Mouse (Mus musculus) natural killer cell, adult 2 months (primary cell): ENCODE results near the gene Vdr.

Source experiments
- DNase-seq, 2 experiments: peaks; one replicate each; pipeline ENCODE4 v3.0.0; 2022; ENCODE audit warnings: low spot score in 2 of 2

Gene Vdr

DNA sequence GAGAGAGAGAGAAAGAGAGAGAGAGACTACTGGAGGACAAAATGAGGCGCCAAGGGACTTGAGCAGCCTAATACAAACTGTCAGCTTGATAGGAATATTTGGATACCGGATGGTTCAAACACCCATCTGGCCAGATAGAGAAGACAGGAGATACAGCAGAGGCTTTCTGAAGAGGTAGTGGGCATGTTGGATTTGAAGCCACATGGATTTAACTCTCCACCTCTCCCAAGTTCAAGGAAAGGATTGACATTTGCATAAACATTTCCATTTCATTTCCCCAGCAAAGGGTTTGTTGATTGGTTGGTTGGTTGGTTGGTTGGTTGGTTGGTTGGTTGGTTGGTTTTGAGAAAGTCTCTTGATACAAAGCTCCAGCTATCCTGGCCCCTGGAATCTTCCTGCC is 62.6 kb downstream of the Vdr start:
- no peak for DNase-seq

DNA sequence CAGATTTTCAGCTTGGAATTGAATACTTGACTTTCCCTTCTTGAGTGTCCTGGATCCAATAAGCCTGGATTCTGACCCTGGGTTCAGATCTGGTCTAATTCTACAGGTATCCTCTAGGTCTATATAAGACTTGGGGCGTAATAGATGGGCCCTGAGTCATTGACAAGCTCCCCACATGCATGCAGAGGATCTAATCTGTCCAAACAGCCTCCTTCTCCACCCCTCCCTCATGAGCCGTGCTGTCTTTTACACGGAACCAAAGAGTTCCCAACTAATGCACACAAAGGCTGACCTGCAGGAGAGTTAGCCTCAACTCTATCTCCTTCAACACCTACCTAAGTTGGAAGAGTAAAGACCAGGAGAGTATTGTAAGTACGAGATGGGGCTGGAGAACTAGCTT is 63.1 kb downstream of the Vdr start:
- DNase-seq: no peak

- DNase-seq: no peak
Observed at GRCm38 (mm10) chr15:97846121-97846882, 64.1 kb downstream of the Vdr start.

DNA sequence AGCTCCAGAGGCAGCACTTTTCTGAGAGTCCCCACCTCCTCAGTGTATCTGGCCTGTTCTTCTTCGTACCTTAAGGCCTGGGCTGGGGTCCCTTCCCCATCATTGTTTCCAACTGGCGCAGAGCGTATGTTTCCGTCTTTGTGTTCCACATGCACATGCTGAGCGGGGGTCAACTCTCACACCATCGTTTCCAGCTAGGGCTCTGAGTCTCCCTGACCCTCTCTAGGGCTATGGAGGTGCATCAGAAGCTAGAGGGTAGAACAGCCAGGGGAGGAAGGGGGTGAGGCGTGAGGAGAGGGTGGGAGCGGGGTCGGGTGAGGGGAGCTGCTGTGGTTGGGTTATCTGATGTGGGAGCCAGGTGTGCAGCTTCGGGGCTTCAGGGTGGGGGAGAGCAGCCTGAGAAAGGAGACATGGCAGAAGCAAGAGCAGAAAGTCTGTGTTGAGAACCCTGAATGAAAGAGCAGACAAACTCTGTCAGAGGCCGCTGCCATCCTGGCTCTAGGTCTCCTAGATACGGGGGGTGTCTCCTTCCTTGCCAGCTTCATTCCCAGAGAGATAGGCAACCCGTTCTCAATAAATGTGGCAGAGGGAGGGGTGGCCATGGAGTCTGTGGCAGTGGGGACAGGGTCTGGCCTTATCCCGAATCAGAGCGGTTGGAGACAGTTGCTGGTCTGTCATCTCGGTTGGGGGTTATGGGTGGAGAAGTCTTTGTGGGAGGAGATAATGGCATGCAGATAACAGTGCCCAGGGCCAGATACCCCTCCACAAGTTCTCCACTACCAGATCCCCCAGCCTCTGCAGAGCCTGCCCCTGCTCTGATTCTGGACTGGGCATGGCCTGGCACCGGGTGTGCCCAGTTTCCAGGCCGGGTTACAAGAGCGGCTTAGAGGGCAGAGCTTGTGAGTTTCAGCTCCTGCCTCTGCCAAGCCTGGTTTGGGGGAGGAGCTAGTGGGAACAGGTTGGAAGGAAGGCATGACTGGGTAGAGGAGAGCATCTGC is 66.1 kb downstream of the Vdr start, which contains the start of gene Hdac7:
Hdac7 (minus strand) TSS at position 466 of the 998 bp plus-strand sequence.
- no peak for DNase-seq

DNA sequence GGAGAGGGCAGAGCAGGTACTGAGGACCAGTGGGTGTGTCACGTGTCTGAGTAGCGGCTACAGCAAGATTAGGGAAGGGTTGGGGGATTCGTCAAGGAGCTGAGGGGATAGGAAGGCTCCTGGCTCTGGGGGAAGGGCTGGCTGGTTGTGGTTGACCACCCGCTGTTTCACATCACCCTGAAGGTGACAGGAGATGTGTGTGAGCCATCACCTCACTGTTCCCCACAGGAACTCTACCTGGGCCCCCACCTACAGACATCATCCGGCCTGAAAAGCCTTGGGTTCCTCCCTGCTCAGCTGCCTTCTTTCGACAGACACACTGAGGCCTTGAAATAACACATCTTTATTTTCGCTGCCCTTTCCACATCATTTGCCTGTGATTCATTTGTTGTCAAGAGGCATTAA is 67.2 kb downstream of the Vdr start:
- DNase-seq: no peak

GRCm38 (mm10) chr15:97842058-97842457 is 68.4 kb downstream of the Vdr start:
- DNase-seq: no peak

GRCm38 (mm10) chr15:97841383-97841782 is 69.0 kb downstream of the Vdr start:
- no peak for DNase-seq

GRCm38 (mm10) chr15:97840781-97841180 is 69.6 kb downstream of the Vdr start:
- no peak for DNase-seq

DNA sequence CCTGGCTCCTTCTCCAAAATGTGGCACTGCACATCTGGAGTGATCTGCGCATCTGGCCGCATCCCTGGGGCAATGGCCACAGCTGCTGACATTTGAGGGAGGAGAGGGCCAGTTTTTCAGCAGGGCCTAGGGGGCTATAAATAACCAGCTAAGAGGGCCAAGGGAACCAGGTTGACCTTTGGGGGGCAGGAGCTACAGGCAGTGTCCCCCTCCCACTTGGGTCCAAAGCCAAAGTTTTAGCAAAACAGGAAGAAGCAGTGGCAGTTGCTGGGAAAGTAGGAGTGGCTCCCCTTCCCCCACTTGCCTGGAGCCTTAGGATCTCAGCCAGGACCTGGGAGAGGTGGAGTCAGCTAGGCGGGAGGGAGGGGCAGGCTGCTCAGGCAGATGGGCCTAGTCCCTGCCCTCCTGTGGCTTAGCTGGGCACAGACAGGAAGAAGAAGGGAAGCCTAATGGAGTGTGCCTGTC is 70.4 kb downstream of the Vdr start:
- DNase-seq: no peak

GRCm38 (mm10) chr15:97839473-97839872 is 71.0 kb downstream of the Vdr start:
- no peak for DNase-seq

DNA sequence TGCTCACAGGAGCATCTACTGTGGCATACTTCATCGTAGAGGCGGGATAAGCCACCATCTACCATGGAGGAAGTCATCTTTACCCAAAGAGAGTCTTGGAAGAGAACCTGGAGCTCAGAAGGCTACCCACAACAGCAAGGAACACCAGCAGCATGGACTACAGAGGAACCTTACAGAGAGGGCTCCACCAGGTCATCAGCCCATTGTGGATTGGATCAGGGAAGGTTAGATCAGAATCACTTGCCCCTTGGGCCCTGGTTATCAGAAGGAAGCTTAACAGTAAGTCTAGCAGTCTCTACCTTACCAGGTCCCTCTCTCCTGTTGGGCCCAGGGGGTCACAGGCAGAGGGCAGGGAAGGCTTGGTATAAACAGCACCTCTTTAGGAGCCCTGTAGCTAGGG is 71.4 kb downstream of the Vdr start:
- no peak for DNase-seq

- DNase-seq: no peak
Observed at GRCm38 (mm10) chr15:97838395-97838794, 72.0 kb downstream of the Vdr start.

DNA sequence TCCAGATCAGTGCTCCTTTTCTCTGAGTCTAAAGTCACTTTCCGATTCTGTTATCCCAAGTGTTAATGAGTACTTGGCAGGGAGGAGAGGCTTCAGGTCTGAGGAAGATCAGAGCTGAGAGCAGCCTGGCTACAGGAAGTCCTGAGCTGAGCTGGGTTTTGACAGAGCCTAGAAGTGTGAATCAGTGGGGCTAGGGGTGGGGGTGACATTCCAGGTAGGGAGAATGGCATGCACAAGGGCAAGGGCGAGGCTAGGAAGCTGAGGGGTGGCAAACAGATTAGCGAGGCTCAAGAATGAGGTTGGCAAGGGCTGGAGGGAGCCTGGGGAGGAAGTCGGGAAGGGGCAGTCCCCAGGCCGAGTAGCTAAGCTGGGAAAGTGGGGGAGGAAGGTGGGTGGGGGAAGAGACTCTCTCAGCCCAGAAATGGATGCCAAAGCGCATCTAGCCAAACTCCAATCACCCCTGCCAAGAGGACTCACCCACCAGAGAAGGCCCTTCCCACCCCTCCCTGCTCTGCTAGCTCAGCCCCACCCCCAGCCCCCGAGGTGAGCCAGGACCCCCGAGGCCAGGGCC is 72.9 kb downstream of the Vdr start:
- DNase-seq: no peak

DNA sequence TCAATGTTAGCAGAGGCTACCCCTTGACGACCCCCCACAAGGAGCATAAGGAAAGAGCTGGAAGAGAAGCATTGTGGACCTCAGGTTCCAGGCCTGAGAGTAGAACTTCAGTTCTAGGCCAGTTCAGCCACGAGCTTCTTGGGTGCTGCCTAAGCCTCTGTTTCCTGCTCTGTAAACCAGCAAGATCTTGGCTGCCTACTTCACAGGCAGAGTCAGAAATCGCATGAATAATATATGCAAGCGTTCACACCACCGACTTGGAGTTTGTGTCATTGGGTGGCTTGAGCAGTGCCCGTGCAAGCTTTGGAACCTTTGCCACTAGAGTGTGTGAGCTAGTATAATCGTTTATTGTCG is 73.6 kb downstream of the Vdr start:
- no peak for DNase-seq

GRCm38 (mm10) chr15:97836153-97836893 is 74.1 kb downstream of the Vdr start:
- DNase-seq: no peak

DNA sequence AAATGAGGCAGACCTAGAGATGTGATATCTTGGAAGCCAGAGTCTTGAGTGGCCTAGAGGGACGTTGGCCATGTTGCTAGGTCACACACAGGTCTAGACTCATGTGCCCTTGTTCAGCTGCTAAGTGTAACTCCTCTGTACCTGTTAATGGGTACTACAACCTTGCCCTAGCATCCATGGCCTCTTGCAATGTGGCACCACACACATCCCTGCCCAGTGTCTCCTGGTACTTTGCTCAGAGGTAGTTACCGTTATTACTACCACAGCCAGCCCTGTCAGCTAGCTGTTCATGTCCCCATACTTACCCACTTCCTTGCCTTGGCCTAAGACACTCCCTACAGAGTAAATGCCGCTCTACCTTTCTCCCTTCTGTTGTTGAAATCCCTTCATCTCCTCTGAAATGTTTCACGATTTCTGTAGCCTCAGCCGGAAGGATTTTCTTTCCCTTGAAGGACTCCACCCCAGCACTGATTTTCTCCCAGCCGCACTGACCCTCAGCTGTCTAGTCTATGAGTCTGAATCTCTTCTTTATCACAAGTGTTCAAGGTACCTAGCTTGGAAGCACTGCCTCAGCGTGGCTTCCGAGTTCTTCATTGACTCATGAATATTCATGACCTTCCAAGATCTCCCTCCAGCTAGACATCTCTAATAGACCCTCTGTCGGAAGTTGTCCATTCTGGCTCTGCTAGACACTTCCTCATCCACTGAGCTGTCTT is 77.5 kb downstream of the Vdr start:
- DNase-seq: no peak

DNA sequence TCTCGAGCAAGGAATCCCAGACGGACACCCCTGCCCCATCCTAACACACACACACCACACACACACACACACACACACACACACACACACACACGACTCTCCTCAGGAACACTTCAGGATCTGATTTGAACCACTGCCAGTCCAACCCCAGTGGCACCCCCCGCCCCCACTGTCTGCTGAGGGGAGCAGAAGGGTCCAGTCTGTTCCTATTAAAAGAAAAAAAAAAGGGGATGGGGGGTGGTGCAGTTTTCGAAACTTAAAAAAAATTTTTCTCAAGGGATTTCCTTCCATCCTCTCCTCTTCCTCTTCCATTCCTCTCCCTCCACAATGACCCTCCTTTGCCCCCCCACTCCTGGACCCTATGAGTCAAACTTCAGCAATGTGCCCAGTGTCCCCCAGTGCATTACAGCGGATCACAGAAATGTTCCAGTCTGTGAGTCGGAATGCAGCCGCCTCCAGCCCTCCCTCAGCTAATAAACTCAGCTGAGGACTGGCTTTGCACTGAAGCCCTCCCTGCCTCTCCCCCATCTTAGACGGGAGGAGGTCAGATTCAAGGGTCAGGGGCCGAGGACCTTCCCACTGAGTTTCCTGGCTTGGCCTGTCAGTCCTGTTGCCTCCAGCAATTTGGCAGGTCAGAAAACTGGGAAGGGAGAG is 78.3 kb downstream of the Vdr start:
- DNase-seq: no peak

GRCm38 (mm10) chr15:97831242-97831986 is 79.0 kb downstream of the Vdr start:
- DNase-seq: no peak

- DNase-seq: no peak
Observed at GRCm38 (mm10) chr15:97830788-97831241, 79.6 kb downstream of the Vdr start.
